In genomic region chr2:115307248-115307647, GRCm38 (mm10) we compare ENCODE assay signal across 16 mouse cellular contexts.
"Had no signal": no experiment of that assay in that cellular context is flagged by ENCODE, and none has a peak within 500 bp of the region (broad histone marks: within the 10 kb centered on the region; RNA-seq: fewer than 3 reads in every experiment).

No protein-coding gene starts in this region.

- H3K27me3 ChIP-seq: liver, embryonic 13.5 days; lung, embryonic 15.5 days; megakaryocyte, embryonic 14.5 days; midbrain, embryonic 12.5 days; stomach, embryonic 15.5 days had no signal

- H3K4me2 ChIP-seq: liver, embryonic 13.5 days; lung, embryonic 15.5 days; midbrain, embryonic 12.5 days; stomach, embryonic 15.5 days had no signal

- H3K27ac ChIP-seq: liver, embryonic 13.5 days; lung, embryonic 15.5 days; macrophage; midbrain, embryonic 12.5 days; stomach, embryonic 15.5 days had no signal

- H3K36me3 ChIP-seq: liver, embryonic 13.5 days; lung, embryonic 15.5 days; midbrain, embryonic 12.5 days; stomach, embryonic 15.5 days had no signal

- H3K4me1 ChIP-seq: liver, embryonic 13.5 days; lung, embryonic 15.5 days; megakaryocyte, embryonic 14.5 days; stomach, embryonic 15.5 days had no signal

- H3K4me3 ChIP-seq: liver, embryonic 13.5 days; lung, embryonic 15.5 days; megakaryocyte, embryonic 14.5 days; midbrain, embryonic 12.5 days; stomach, embryonic 15.5 days had no signal

- ATAC-seq: inflammation-experienced regulatory T-cells, adult 6 months; liver, postnatal 0 days; midbrain, embryonic 16.5 days had no signal

- H3K9ac ChIP-seq: liver, embryonic 13.5 days; liver, postnatal 0 days; lung, embryonic 15.5 days; midbrain, embryonic 12.5 days; stomach, embryonic 15.5 days had no signal

- H3K9me3 ChIP-seq: liver, embryonic 13.5 days; lung, embryonic 15.5 days; megakaryocyte, embryonic 14.5 days; midbrain, embryonic 12.5 days; stomach, embryonic 15.5 days had no signal

- DNase-seq: layer of hippocampus, adult 9-11 months; layer of hippocampus, postnatal 36 days; liver; liver, embryonic 13.5 days; liver, postnatal 0 days; lung, postnatal 14 days; right cerebral cortex, postnatal 14 days; thymus, adult 2 months; thymus, postnatal 36 days had no signal
